Mouse (Mus musculus) limb, embryonic 14.5 days (tissue): ENCODE results near the gene Atad2b. TPM values are rescaled to one million over a fixed set of nuclear protein-coding genes. Genes with fewer than 3 reads are reported as not detected.
"Not testable (repeated sequence)": the region's sequence is repeated elsewhere in the genome, so short reads cannot be mapped to it uniquely, and the experiment has no call there.

Source experiments
- ATAC-seq: fragments of 200-750 bp; cut with Nextera tagmentation; 2 replicates; pipeline ENCODE4 v1.8.0; 2017; ENCODE audit warnings: low read depth, moderate number of reproducible peaks, moderate TSS enrichment; ENCODE audit not compliant: low FRiP score
- DNase-seq: peaks from one replicate; pipeline ENCODE4 v3.0.0-alpha.2; 2015; ENCODE audit warnings: low spot score
- H3K27ac ChIP-seq: fragments of 300-500 bp; sonication (generic); replicated peaks from 2 replicates; pipeline ENCODE4 v1.5.1; 2014; ENCODE audit warnings: low read depth, mild to moderate bottlenecking, low read length, moderate library complexity, mixed read lengths
- H3K27me3 ChIP-seq: fragments of 300-500 bp; sonication (generic); 2 replicates; pipeline ENCODE4 v1.6.1; 2014; ENCODE audit warnings: low read length, mixed read lengths; ENCODE audit not compliant: control insufficient read depth, insufficient read depth
- H3K36me3 ChIP-seq: fragments of 300-500 bp; sonication (generic); 2 replicates; pipeline ENCODE4 v1.6.1; 2014; ENCODE audit warnings: mild to moderate bottlenecking, low read length, moderate library complexity, mixed read lengths; ENCODE audit not compliant: control insufficient read depth, insufficient read depth
- H3K4me1 ChIP-seq: fragments of 300-500 bp; sonication (generic); 2 replicates; pipeline ENCODE4 v1.6.1; 2014; ENCODE audit warnings: antibody characterized with exemption, low read length, mixed read lengths; ENCODE audit not compliant: control insufficient read depth, insufficient read depth
- H3K4me2 ChIP-seq: fragments of 300-500 bp; sonication (generic); replicated peaks from 2 replicates; pipeline ENCODE4 v1.6.1; 2014; ENCODE audit warnings: low read depth, mild to moderate bottlenecking, low read length, moderate library complexity; ENCODE audit not compliant: severe bottlenecking
- H3K4me3 ChIP-seq: fragments of 300-500 bp; sonication (generic); replicated peaks from 2 replicates; pipeline ENCODE4 v1.5.1; 2014; ENCODE audit warnings: low read length
- H3K9ac ChIP-seq: fragments of 300-500 bp; sonication (generic); 2 replicates; pipeline ENCODE4 v1.6.1; 2014; ENCODE audit warnings: mild to moderate bottlenecking, low read depth, low read length, moderate library complexity; ENCODE audit not compliant: severe bottlenecking
- H3K9me3 ChIP-seq: fragments of 300-500 bp; sonication (generic); 2 replicates; pipeline ENCODE4 v1.6.1; 2016; ENCODE audit warnings: low read length; ENCODE audit not compliant: control insufficient read depth
- POLR2A ChIP-seq: fragments of 200-500 bp; IDR thresholded peaks from 2 replicates; pipeline ENCODE4 v1.8.0; 2012; ENCODE audit warnings: inconsistent platforms, mild to moderate bottlenecking, moderate library complexity, borderline replicate concordance; ENCODE audit not compliant: insufficient read depth, insufficient read length; ENCODE audit errors: extremely low read depth
- WGBS: fragments of 180-500 bp; shearing (Covaris S2); extraction: QIAGEN DNeasy Blood & Tissue Kit; methylation state at CpG from one replicate; pipeline ENCODE4 v1.1.7; 2014; 5-methylcytosine and 5-hydroxymethylcytosine counted together
- polyA plus RNA-seq, 2 experiments: library from polyadenylated mRNA; depleted of rRNA in 1 of 2; stranded (reverse) in 1 of 2; unstranded in 1 of 2; fragments of >200 nt; fragmentation: Nextera tagmentation in 1 of 2; extraction: Ambion mirVana in 1 of 2; gene quantifications; 2 replicates each; pipeline versions ENCODE4 v1.2.1 to v1.2.3; 2012 to 2014

Gene Atad2b
- polyA plus RNA-seq, 2 experiments = 16.2 to 23.1 TPM

DNA sequence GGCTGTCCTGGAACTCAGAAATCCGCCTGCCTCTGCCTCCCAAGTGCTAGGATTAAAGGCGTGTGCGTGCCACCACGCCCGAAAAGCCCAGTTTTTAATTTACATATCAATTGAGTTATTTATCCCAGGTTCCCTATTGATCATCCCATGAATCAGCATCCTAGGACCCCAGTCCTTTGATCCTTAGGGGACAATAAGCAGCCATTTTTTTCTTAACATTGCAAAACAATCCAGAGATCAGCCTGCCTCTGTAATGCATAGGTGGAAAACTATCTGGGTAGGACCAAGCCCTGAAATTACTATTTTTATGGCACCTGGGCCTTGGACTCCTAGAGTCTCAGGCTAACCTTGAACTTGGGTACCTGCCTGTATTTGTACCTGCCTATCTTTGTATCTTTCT lies 19.1 kb upstream of the Atad2b start:
- no peak for ATAC-seq
- no peak overlapping the region for H3K4me2 ChIP-seq
- H3K9me3 ChIP-seq = no peaks in the 10 kb centered on the region
- no peak overlapping the region for H3K27ac ChIP-seq
- H3K36me3 ChIP-seq = peaks cover 9% of the 10 kb centered on the region; the same call in 1 of the 2 replicates
- H3K9ac ChIP-seq = no peak overlapping the region
- no peak for TF ChIP-seq POLR2A
- DNase-seq = no peak
- H3K4me3 ChIP-seq = no peak overlapping the region
- no peaks in the 10 kb centered on the region for H3K27me3 ChIP-seq
- 91% methylated on average over 5 of the region's 5 CpGs for WGBS
- no peaks in the 10 kb centered on the region for H3K4me1 ChIP-seq

DNA sequence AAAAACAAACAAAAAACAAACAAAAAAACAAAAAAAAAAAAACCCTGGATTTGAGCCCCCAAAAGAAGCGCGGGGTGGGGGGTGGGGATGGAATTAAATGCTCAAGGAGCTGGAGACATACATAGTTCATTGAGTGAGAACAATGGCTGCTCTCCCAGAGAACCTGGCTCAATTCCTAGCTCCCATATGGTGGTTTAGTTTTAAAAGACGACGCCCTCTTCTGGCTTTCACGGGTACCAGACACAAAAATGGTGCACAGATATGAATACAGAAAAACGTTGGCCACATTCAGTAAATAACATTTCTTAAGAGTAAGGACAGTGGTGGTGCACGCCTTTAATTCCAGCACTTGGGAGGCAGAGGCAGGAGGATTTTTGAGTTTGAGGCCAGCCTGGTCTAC lies 11.2 kb upstream of the Atad2b start:
- Histone ChIP-seq H3K4me2 (no peak overlapping the region), H3K36me3 (no peaks in the 10 kb centered on the region; the same call in 1 of the 2 replicates), H3K4me3 (no peak overlapping the region), H3K9ac (no peak overlapping the region), H3K9me3 (no peaks in the 10 kb centered on the region), H3K27me3 (no peaks in the 10 kb centered on the region), H3K4me1 (no peaks in the 10 kb centered on the region), H3K27ac (no peak overlapping the region)
- DNase-seq (no peak), ATAC-seq (no peak)
- WGBS = 85% methylated on average over 7 of the region's 7 CpGs
- TF ChIP-seq POLR2A = no peak

DNA sequence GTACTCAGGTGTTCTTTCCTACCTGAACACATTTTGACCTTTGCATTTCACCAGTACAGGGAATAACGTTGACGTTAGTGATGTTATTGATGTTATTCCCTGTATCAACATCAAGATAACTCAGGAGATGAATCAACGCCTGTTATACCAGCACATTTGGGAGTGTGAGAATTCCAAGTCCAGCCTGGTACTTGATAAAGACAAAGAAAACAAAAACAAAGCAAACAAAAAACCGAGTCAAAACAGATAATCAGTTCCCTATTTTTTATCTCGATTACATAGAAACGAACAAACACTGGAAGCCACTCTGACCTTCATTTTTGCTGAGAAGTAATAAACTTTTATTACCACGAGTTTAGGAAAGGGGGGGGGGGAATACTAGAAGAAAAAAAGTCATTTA lies 10.7 kb upstream of the Atad2b start:
- H3K9ac ChIP-seq = peak overlapping the region; percentile 84
- H3K4me2 ChIP-seq = peak overlapping the region; percentile 78
- no peak for DNase-seq
- no peak for ATAC-seq
- peak overlapping the region; percentile 76 for H3K4me3 ChIP-seq
- no peaks in the 10 kb centered on the region for H3K4me1 ChIP-seq
- no peak for TF ChIP-seq POLR2A
- 45% methylated on average over 7 of the region's 7 CpGs for WGBS
- no peaks in the 10 kb centered on the region; the same call in 1 of the 2 replicates for H3K36me3 ChIP-seq
- no peak overlapping the region; the same call in 1 of the 2 replicates for H3K27ac ChIP-seq
- H3K27me3 ChIP-seq = no peaks in the 10 kb centered on the region
- no peaks in the 10 kb centered on the region for H3K9me3 ChIP-seq

DNA sequence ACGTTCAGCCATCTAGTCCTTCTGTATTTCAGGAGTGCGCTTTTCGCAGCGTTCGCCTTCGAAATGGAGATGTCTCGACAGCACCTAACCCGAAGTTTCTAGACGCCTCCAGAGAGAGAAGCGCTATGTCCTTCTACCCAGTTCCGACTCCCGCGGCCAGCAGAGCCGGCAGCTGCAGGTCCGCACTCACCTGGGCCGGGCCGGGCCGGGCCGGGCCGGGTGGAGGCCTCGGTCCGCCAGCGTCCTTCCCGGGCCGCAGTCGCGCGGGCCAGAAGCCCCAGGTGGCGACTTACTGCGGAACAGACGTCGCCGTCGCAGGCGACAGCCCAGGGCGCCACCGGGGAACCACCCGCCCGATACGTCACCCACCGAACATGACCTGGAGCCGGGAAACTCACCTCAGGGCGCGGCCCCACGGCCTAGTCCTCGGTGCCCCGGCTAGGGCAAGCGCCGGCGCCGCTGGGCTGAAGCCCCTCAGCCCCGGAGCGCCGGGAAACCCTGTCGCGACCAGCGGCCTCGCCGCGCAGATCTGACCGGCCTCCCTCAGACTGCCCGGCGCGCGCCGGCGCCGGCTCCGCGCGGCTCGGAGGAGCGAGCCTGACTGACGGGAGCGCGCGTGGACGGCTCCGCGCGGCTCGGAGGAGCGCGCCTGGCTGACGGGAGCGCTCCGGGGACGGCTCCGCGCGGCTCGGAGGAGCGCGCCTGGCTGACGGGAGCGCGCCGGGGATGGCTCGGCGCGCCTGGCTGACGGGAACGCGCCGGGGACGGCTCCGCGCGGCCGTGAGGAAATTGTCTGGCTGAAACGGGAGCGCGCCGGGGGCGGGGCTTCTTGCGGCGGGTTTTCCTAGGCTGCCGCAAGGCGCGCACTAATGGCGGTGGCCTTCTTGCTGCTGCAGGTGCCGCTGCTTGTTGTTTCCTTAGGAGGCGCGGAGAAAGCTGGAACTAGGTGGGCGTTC lies 9.9 kb upstream of the Atad2b start, which contains the start of gene Ubxn2a:
TSS of gene Ubxn2a (minus strand) at position 755 of the 956 bp plus-strand sequence.
- peak within 1 kb of the TSS; percentile 78 for H3K4me2 ChIP-seq
- WGBS = under 1% methylated on average over 107 of the region's 125 CpGs
- no peaks in the 10 kb centered on the region for H3K36me3 ChIP-seq
- H3K27ac ChIP-seq = peak within 1 kb of the TSS; percentile 80
- no peaks in the 10 kb centered on the region for H3K9me3 ChIP-seq
- H3K4me3 ChIP-seq = peak within 1 kb of the TSS; percentile 76
- H3K9ac ChIP-seq = peak within 1 kb of the TSS; percentile 84
- H3K27me3 ChIP-seq = no peaks in the 10 kb centered on the region
- no peaks in the 10 kb centered on the region for H3K4me1 ChIP-seq
- ATAC-seq = peak; percentile 92
- peak; percentile 85; the same call in 1 of the 2 replicates for TF ChIP-seq POLR2A
- peak; percentile 93 for DNase-seq

DNA sequence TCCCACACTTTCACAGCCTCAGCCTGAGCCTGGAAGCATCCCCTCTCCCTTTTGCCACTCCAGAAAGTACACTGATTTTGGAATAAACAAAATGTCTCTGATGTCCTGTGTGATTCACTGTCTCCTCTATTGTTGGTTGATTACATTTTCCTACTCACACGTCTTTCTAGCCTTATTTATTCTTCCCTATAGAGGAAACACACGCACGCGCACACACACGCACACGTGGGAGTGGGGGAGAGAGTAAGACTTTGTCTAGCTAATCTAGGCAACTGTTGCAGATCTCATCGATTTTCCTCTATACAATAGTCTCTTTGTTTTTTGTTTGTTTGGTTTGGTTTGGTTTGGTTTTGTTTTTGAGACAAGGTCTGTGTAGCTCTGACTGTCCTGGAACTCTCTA lies 8.8 kb upstream of the Atad2b start:
- Histone ChIP-seq H3K27ac (no peak overlapping the region), H3K4me3 (no peak overlapping the region)
- 92% methylated on average over 7 of the region's 7 CpGs for WGBS

DNA sequence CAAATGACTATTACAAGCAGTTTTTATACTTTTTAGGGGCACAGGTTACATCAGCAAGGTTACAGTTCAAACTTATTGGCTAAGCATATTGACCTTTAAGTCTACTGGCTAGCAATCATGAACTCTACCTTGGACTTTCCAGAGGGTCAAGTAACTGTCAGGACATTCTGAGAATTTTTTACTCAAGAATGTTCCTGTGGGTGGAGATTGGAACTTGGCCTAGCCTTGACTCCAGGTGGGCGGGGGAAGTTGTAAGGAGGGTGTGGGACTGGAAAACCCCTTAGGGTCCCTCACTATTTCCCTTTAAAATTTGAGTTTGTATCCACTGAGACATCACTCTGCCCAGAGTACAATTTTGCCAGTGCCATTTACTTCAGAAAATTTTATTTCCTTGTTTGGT lies 6.7 kb upstream of the Atad2b start:
- H3K36me3 ChIP-seq, DNase-seq, H3K27me3 ChIP-seq, H3K9ac ChIP-seq, H3K4me2 ChIP-seq, H3K4me1 ChIP-seq, ATAC-seq, H3K27ac ChIP-seq, H3K4me3 ChIP-seq, H3K9me3 ChIP-seq: not testable (repeated sequence)
- WGBS = 86% methylated on average over 1 of the region's 1 CpGs

More for the DNA sequence above, 8.8 kb upstream of the Atad2b start:
- ATAC-seq = no peak
- no peak overlapping the region for H3K4me2 ChIP-seq
- no peak for TF ChIP-seq POLR2A
- no peaks in the 10 kb centered on the region for H3K36me3 ChIP-seq
- H3K9ac ChIP-seq = no peak overlapping the region
- no peaks in the 10 kb centered on the region for H3K4me1 ChIP-seq
- H3K9me3 ChIP-seq = no peaks in the 10 kb centered on the region
- H3K27me3 ChIP-seq = no peaks in the 10 kb centered on the region
- DNase-seq = no peak
